Mouse (Mus musculus) testis, adult 2 months (tissue): Measurements from ENCODE around the gene Opn1sw. TPM values are rescaled to one million over a fixed set of nuclear protein-coding genes. Genes with fewer than 3 reads are reported as not detected.
A peak's percentile ranks its signal among the peaks of the same experiment; 100 is the strongest.

ENCODE experiments used
- H3K27ac ChIP-seq: fragments of 200-500 bp; 2 replicates; pipeline ENCODE4 v1.5.1; 2012; ENCODE audit warnings: low read depth, low read length; ENCODE audit not compliant: control insufficient read depth, insufficient read depth
- H3K27me3 ChIP-seq: fragments of 200-500 bp; 2 replicates; pipeline ENCODE4 v1.6.1; 2012; ENCODE audit warnings: mild to moderate bottlenecking, low read length, moderate library complexity; ENCODE audit not compliant: control insufficient read depth, insufficient read depth
- H3K36me3 ChIP-seq: fragments of 200-500 bp; 2 replicates; pipeline ENCODE4 v1.6.1; 2012; ENCODE audit warnings: mild to moderate bottlenecking, low read length; ENCODE audit not compliant: control insufficient read depth, insufficient read depth
- H3K4me1 ChIP-seq: fragments of 200-500 bp; 2 replicates; pipeline ENCODE4 v1.6.1; 2012; ENCODE audit warnings: low read length; ENCODE audit not compliant: control insufficient read depth, insufficient read depth
- H3K4me3 ChIP-seq: fragments of 200-500 bp; 2 replicates; pipeline ENCODE4 v1.5.1; 2012; ENCODE audit warnings: low read depth, mild to moderate bottlenecking, low read length, moderate library complexity, mixed read lengths; ENCODE audit not compliant: control insufficient read depth
- CTCF ChIP-seq: fragments of 200-500 bp; IDR thresholded peaks from 2 replicates; pipeline ENCODE4 v1.5.1; 2012; ENCODE audit warnings: low read depth, mild to moderate bottlenecking, inconsistent platforms, low read length, moderate library complexity; ENCODE audit not compliant: control insufficient read depth, insufficient read depth, insufficient replicate concordance
- POLR2A ChIP-seq: fragments of 200-500 bp; IDR thresholded peaks from 2 replicates; pipeline ENCODE4 v1.6.1; 2012; ENCODE audit warnings: low read depth, mild to moderate bottlenecking, inconsistent platforms, low read length, moderate library complexity; ENCODE audit not compliant: control insufficient read depth
- polyA plus RNA-seq: library from polyadenylated mRNA; depleted of rRNA; stranded (reverse); fragments of >200 nt; gene quantifications from 2 replicates; pipeline ENCODE4 v1.2.3, GENCODE M21; 2012

Opn1sw gene
- polyA plus RNA-seq, 1 experiment = not detected

DNA sequence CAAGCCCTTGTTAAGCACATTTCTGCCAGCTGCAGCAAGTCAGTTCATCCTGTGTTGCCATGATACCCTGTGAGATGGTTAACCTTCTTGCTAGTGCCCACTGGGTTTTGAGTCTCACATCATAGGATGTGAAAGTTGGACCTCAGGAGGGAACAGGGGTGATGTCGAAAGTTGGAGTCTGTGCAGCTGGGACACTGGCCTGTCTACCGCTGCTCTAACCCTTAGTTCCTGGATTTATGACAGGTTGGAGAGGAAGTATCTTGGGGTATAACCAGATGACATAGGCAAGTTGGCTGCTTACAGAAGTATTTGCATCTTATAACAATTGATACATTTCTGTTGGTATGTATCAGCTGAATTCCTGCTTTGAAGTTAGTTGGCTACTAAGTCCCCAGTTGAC, 32.3 kb upstream of the Opn1sw start:
- H3K27me3 ChIP-seq = no peaks in the 10 kb centered on the region
- H3K4me3 ChIP-seq = no peak overlapping the region
- no peaks in the 10 kb centered on the region for H3K4me1 ChIP-seq
- no peaks in the 10 kb centered on the region for H3K36me3 ChIP-seq
- TF ChIP-seq POLR2A (no peak), CTCF (no peak)
- no peak overlapping the region for H3K27ac ChIP-seq

DNA sequence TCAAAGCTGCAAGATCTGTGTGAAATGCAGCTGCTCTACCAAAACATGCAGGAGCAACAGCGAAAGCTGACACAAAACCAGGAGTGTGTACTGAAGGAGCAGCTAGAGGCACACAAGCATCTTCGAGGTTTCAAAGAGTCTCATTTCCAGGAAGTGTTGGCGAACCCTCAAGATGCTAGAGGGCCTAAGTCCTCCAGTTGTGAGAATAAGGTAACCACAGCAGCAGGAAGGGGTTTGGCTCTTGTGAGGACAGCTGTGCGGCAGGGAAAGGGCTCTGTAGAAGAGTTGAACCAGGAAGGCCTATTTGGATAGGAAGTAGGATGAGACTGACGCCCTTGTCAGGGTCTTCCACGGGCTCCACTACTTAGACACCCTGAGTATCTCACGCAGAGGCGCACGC, 27.2 kb upstream of the Opn1sw start:
- Histone ChIP-seq H3K36me3 (peaks cover 5% of the 10 kb centered on the region), H3K4me1 (no peaks in the 10 kb centered on the region), H3K4me3 (no peak overlapping the region), H3K27me3 (no peaks in the 10 kb centered on the region), H3K27ac (no peak overlapping the region)
- TF ChIP-seq POLR2A = no peak
- TF ChIP-seq CTCF = no peak

DNA sequence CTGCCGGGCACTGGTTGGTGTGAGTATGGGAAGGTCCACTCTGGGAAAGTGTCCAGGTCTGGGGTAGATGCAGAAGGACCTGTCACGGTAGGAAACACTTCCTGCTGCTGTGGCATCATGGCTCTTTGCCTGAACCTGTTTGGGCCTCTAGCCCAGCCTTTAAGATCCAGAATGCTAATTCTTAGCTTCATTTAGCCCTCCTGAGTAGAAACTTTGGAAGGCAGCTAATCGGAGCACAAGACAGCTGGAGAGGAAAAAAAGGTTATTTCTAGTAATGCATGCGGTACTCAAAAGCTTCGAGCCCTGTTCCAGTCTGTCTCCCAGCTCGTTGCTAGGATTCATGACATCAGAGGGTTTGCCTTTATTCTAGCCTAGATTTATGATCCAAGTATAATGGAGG, 18.1 kb upstream of the Opn1sw start:
- no peak for TF ChIP-seq POLR2A
- TF ChIP-seq CTCF = no peak
- no peaks in the 10 kb centered on the region; the same call in 1 of the 2 replicates for H3K4me1 ChIP-seq
- H3K4me3 ChIP-seq = no peak overlapping the region
- no peak overlapping the region for H3K27ac ChIP-seq
- peaks cover 2% of the 10 kb centered on the region for H3K36me3 ChIP-seq
- H3K27me3 ChIP-seq = no peaks in the 10 kb centered on the region

DNA sequence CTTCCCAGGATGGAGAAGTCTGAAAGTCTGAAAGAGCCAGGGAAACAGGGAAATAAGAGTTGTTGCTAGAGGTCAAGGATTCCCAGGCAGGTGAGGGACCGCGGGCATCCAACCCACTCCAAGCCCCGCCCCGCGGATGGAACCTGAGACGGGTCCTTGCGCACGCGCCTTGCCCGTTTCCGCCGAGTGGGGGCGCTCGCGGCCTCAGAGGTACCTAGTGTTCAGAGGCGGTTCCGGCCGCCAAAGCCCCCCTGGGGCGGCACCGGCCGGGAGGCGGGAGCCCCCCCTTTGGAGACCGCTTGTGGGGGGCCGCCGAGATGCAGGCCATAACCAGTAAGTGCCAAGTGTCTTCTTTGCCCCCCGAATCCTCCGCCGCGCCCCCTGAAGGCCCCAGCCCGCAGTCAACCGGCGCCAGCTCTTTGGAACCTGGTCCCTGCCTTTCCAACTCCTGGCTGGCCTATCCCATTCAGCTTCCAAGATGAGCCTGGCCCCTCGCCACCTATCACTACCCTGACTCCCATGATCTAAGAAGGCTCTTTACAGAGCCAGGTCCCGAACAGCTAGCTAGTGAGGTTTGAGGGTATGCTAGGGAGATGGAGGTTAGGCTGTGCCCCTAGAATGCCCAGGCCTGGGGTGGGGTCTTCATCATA, 14.6 kb upstream of the Opn1sw start:
- Histone ChIP-seq H3K27me3 (no peaks in the 10 kb centered on the region), H3K4me1 (no peaks in the 10 kb centered on the region; the same call in 1 of the 2 replicates), H3K4me3 (peak overlapping the region; percentile 95), H3K36me3 (peaks cover 1% of the 10 kb centered on the region; the same call in 1 of the 2 replicates), H3K27ac (peak overlapping the region; percentile 75)
- TF ChIP-seq POLR2A = peak; percentile 69
- peak; percentile 66 for TF ChIP-seq CTCF

DNA sequence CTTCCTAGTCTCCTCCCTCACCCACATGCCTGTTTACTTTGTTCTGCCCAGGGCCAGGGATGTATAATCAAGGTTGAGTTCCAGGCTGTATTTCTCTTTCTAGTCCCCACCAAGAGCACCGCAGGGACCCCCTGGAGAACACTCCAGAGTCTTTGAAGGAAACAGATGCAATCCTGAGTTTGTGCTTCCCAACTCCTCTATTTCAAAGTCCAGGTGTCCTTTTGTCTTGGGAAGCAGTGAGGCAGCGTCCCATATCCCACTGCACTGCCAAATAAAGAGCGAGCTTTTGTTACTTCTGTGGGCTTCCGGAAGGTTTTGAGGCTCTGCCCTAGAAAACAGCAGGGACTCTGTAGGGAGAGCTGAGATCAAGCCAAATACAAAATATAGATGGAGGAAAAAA, 11.6 kb upstream of the Opn1sw start:
- 0 out of 2 replicates have a peak, but pooled peaks cover 1% of the 10 kb centered on the region for H3K36me3 ChIP-seq
- H3K27ac ChIP-seq = no peak overlapping the region
- no peak overlapping the region for H3K4me3 ChIP-seq
- TF ChIP-seq POLR2A = no peak
- no peak for TF ChIP-seq CTCF
- H3K27me3 ChIP-seq = no peaks in the 10 kb centered on the region; the same call in 1 of the 2 replicates
- peaks cover 9% of the 10 kb centered on the region for H3K4me1 ChIP-seq

DNA sequence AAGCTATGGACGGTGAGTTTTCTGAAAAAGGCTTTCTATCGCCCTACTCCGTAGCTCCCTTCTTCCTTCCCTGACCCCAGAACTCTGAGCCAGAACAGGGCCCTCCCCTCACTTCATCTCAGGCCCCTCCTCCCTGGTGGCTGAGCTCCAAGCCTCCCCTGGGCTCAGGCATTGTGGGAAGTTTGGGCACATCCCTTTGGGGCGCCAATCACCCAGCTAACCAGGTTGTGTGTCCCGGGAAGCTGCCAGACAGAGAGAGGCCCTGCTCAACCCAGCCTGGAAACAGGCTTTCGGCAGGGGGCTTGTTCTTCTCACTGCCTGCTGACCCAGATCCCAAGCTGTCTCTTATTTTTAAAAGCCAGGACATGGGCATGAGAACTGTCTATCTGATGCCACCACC, 9.3 kb upstream of the Opn1sw start:
- TF ChIP-seq POLR2A (no peak), CTCF (no peak)
- no peak overlapping the region for H3K27ac ChIP-seq
- H3K4me3 ChIP-seq = no peak overlapping the region
- no peaks in the 10 kb centered on the region for H3K36me3 ChIP-seq
- peaks cover 9% of the 10 kb centered on the region for H3K4me1 ChIP-seq
- no peaks in the 10 kb centered on the region; the same call in 1 of the 2 replicates for H3K27me3 ChIP-seq

DNA sequence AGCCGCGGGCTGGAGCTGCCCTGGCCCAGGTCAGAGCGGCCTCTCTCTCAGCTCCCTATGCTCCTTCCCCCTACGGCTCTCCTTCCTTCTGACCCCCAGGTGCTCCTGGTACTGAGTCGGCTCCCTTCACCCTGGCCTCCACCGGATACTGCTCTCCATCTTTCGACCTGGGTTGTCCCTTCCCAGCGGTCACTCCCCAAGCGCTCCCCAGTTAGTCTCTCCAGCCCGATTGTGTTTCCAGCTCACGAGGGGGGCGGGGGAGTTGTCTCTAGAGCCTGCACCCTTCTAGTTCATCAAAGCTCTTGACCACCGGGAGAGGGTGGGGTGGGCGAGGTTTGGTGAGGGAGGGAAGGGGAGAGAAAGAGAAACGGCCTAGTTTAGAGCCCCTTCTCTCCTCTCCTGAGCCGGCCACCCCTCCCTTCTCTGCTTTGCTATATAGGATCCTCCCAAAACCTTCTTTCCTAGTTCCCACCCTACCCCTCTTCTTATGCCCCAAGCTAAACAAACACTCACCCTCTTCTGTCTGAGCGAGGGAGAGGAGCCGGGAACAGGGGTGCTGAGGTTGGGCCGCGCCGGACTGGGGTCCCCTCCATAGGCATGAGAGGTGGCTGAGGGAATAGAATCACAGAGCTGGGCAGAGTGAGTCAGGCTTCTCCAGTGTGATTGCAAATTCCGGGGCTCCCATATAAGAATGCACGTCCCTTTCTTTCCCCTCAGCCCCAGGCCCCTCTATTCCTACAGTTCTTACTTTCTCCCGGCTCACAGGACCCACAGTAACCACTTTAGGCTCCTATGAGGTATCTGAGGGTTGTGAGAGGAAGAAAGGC, 8.7 kb upstream of the Opn1sw start:
- TF ChIP-seq POLR2A = no peak
- TF ChIP-seq CTCF = no peak
- H3K27me3 ChIP-seq = no peaks in the 10 kb centered on the region; the same call in 1 of the 2 replicates
- no peaks in the 10 kb centered on the region for H3K36me3 ChIP-seq
- H3K27ac ChIP-seq = no peak overlapping the region
- H3K4me1 ChIP-seq = peaks cover 9% of the 10 kb centered on the region
- peak overlapping the region; percentile 85 for H3K4me3 ChIP-seq
